Mouse (Mus musculus) embryonic facial prominence, embryonic 12.5 days (tissue): ENCODE results near the gene Prr12. TPM values are rescaled to one million over a fixed set of nuclear protein-coding genes. Genes with fewer than 3 reads are reported as not detected.
"Not testable (repeated sequence)": the region's sequence is repeated elsewhere in the genome, so short reads cannot be mapped to it uniquely, and the experiment has no call there.

Experiments used
- ATAC-seq: fragments of 200-750 bp; cut with Nextera tagmentation; 2 replicates; pipeline ENCODE4 v1.8.0; 2017; ENCODE audit not compliant: insufficient number of reproducible peaks, insufficient read depth, low FRiP score, low TSS enrichment
- H3K27ac ChIP-seq: fragments of 300-500 bp; sonication (generic); 2 replicates; pipeline ENCODE4 v1.5.1; 2016; ENCODE audit warnings: mild to moderate bottlenecking
- H3K27me3 ChIP-seq: fragments of 300-500 bp; sonication (generic); 2 replicates; pipeline ENCODE4 v1.6.1; 2016; ENCODE audit warnings: mild to moderate bottlenecking, moderate library complexity
- H3K36me3 ChIP-seq: fragments of 300-500 bp; sonication (generic); 2 replicates; pipeline ENCODE4 v1.6.1; 2016; ENCODE audit warnings: mild to moderate bottlenecking
- H3K4me1 ChIP-seq: fragments of 300-500 bp; sonication (generic); 2 replicates; pipeline ENCODE4 v1.6.1; 2016
- H3K4me2 ChIP-seq: fragments of 300-500 bp; sonication (generic); replicated peaks from 2 replicates; pipeline ENCODE4 v1.6.1; 2016; ENCODE audit warnings: mild to moderate bottlenecking, moderate library complexity
- H3K4me3 ChIP-seq: fragments of 300-500 bp; sonication (generic); 2 replicates; pipeline ENCODE4 v1.5.1; 2016; ENCODE audit warnings: mild to moderate bottlenecking
- H3K9ac ChIP-seq: fragments of 300-500 bp; sonication (generic); 2 replicates; pipeline ENCODE4 v1.6.1; 2016; ENCODE audit warnings: mild to moderate bottlenecking, moderate library complexity
- H3K9me3 ChIP-seq: fragments of 300-500 bp; sonication (generic); 2 replicates; pipeline ENCODE4 v1.6.1; 2016; ENCODE audit warnings: mild to moderate bottlenecking, moderate library complexity
- WGBS: fragments of 180-500 bp; shearing (Covaris S2); methylation state at CpG from one replicate; pipeline ENCODE4 v1.1.7; 2016; 5-methylcytosine and 5-hydroxymethylcytosine counted together
- polyA plus RNA-seq: library from polyadenylated mRNA; unstranded; fragments of >200 nt; fragmentation: Nextera tagmentation; extraction: Ambion mirVana; gene quantifications from 2 replicates; pipeline ENCODE4 v1.2.1, GENCODE M21; 2016

The Prr12 gene
- polyA plus RNA-seq, result 13.7 and 16.8 TPM in 2 replicates

GRCm38 (mm10) chr7:45052862-45053116, at the start of gene Prr12:
Gene Prr12, minus strand, starts transcription at chr7:45052881.
- WGBS, result 0% methylated on average over 2 of the region's 18 CpGs
- Histone ChIP-seq H3K9ac (peak within 1 kb of the TSS; percentile 94), H3K27me3 (no peaks in the 10 kb centered on the region), H3K4me3 (peak within 1 kb of the TSS; percentile 78), H3K36me3 (peaks cover 29% of the 10 kb centered on the region), H3K9me3 (no peaks in the 10 kb centered on the region), H3K27ac (peak within 1 kb of the TSS; percentile 100), H3K4me2 (peak within 1 kb of the TSS; percentile 88), H3K4me1 (peaks cover 20% of the 10 kb centered on the region; the same call in 1 of the 2 replicates)
- ATAC-seq, result no peak

- ATAC-seq, result no peak
- Histone ChIP-seq H3K4me2 (peak overlapping the region; percentile 36; the same call in 1 of the 2 replicates), H3K9me3 (no peaks in the 10 kb centered on the region), H3K27ac (no peak overlapping the region), H3K36me3 (no peaks in the 10 kb centered on the region), H3K27me3 (no peaks in the 10 kb centered on the region), H3K9ac (no peak overlapping the region), H3K4me3 (no peak overlapping the region), H3K4me1 (peaks cover 21% of the 10 kb centered on the region)
- WGBS, result 82% methylated on average over 11 of the region's 11 CpGs
Observed at GRCm38 (mm10) chr7:45102441-45102840, 49.8 kb upstream of the Prr12 start.

GRCm38 (mm10) chr7:45100046-45100445, 47.4 kb upstream of the Prr12 start:
- 90% methylated on average over 6 of the region's 6 CpGs for WGBS

GRCm38 (mm10) chr7:45098541-45099240, 46.0 kb upstream of the Prr12 start:
- H3K4me3 ChIP-seq, result no peak overlapping the region
- H3K27me3 ChIP-seq, result no peaks in the 10 kb centered on the region
- H3K27ac ChIP-seq, result no peak overlapping the region
- peaks cover 25% of the 10 kb centered on the region for H3K4me1 ChIP-seq
- no peaks in the 10 kb centered on the region for H3K9me3 ChIP-seq
- no peak overlapping the region for H3K4me2 ChIP-seq
- H3K9ac ChIP-seq, result no peak overlapping the region
- 87% methylated on average over 8 of the region's 8 CpGs for WGBS
- ATAC-seq, result no peak
- H3K36me3 ChIP-seq, result no peaks in the 10 kb centered on the region

More at GRCm38 (mm10) chr7:45100046-45100445, 47.4 kb upstream of the Prr12 start:
- Histone ChIP-seq H3K4me3 (no peak overlapping the region), H3K4me2 (no peak overlapping the region), H3K4me1 (peaks cover 21% of the 10 kb centered on the region), H3K9me3 (no peaks in the 10 kb centered on the region), H3K27ac (no peak overlapping the region), H3K27me3 (no peaks in the 10 kb centered on the region), H3K9ac (no peak overlapping the region), H3K36me3 (no peaks in the 10 kb centered on the region)
- ATAC-seq, result no peak

DNA sequence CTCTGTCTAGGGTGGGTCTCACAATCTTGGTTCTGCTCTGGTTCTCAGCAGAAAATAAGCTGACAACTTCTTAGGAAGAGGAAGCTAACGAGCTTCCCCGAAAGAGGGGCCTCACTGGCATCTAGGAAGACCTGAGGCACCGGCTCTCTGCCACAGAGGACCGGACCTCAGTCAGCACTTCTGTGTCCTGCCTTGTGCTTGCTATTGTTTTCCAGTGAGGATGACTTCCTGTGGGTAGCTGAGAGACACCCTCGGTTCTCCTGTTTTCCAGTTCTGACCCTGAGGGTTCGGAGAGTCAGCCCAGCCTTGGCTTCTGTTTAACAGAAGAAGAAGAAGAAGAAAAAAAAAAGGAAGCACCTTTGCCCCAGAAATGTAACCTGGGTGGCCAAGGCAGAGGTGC, 44.8 kb upstream of the Prr12 start:
- Histone ChIP-seq H3K4me1 (peaks cover 22% of the 10 kb centered on the region; the same call in 1 of the 2 replicates), H3K27ac (0 out of 2 replicates have a peak overlapping the region, but pooled peaks have one; percentile 11)
- ATAC-seq, result no peak

DNA sequence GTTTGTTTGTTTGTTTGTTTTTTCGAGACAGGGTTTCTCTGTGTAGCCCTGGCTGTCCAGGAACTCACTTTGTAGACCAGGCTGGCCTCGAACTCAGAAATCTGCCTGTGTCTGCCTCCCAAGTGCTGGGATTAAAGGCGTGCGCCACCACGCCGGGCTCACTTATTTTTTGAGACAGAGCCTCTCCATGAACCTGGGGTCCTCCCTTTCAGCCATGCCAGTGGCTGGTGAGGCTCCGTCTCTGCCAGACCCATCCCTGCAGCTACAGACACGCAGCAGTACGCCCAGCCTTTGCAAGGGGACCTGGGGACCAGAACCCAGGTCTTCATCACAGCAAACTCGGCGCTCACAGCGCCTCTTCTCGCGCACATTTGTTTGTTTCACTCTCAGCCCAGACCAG, 43.3 kb upstream of the Prr12 start:
- H3K4me3 ChIP-seq, H3K9ac ChIP-seq, H3K27ac ChIP-seq, H3K4me2 ChIP-seq, H3K9me3 ChIP-seq, H3K27me3 ChIP-seq, ATAC-seq, H3K36me3 ChIP-seq: not testable (repeated sequence)
- 93% methylated on average over 14 of the region's 14 CpGs for WGBS
- peaks cover 23% of the 10 kb centered on the region; the same call in 1 of the 2 replicates for H3K4me1 ChIP-seq

More for the DNA sequence above, 44.8 kb upstream of the Prr12 start:
- no peak overlapping the region for H3K4me3 ChIP-seq
- H3K4me2 ChIP-seq, result no peak overlapping the region
- H3K9ac ChIP-seq, result no peak overlapping the region
- H3K27me3 ChIP-seq, result no peaks in the 10 kb centered on the region
- WGBS, result 52% methylated on average over 6 of the region's 6 CpGs
- no peaks in the 10 kb centered on the region for H3K36me3 ChIP-seq
- H3K9me3 ChIP-seq, result no peaks in the 10 kb centered on the region

- H3K9me3 ChIP-seq, result no peaks in the 10 kb centered on the region
- no peaks in the 10 kb centered on the region for H3K36me3 ChIP-seq
- no peak overlapping the region for H3K9ac ChIP-seq
- no peak overlapping the region for H3K4me3 ChIP-seq
- no peaks in the 10 kb centered on the region for H3K27me3 ChIP-seq
- H3K27ac ChIP-seq, result 0 out of 2 replicates have a peak overlapping the region, but pooled peaks have one; percentile 88
- H3K4me2 ChIP-seq, result no peak overlapping the region
- H3K4me1 ChIP-seq, result peaks cover 28% of the 10 kb centered on the region; the same call in 1 of the 2 replicates
- WGBS, result 81% methylated on average over 6 of the region's 6 CpGs
- no peak for ATAC-seq
Observed at GRCm38 (mm10) chr7:45095367-45095766, 42.7 kb upstream of the Prr12 start.

- Histone ChIP-seq H3K4me2 (no peak overlapping the region; the same call in 1 of the 2 replicates), H3K4me3 (no peak overlapping the region), H3K9ac (no peak overlapping the region), H3K36me3 (0 out of 2 replicates have a peak, but pooled peaks cover 8% of the 10 kb centered on the region), H3K27me3 (no peaks in the 10 kb centered on the region), H3K9me3 (no peaks in the 10 kb centered on the region), H3K27ac (peak overlapping the region; percentile 88), H3K4me1 (peaks cover 34% of the 10 kb centered on the region; the same call in 1 of the 2 replicates)
- no peak for ATAC-seq
- WGBS, result 22% methylated on average over 7 of the region's 7 CpGs
Observed at GRCm38 (mm10) chr7:45094121-45094520, 41.4 kb upstream of the Prr12 start.

- Histone ChIP-seq H3K27ac (peak overlapping the region; percentile 88), H3K9me3 (no peaks in the 10 kb centered on the region), H3K9ac (no peak overlapping the region), H3K4me2 (peak overlapping the region; percentile 20), H3K4me3 (no peak overlapping the region), H3K4me1 (peaks cover 34% of the 10 kb centered on the region; the same call in 1 of the 2 replicates), H3K27me3 (no peaks in the 10 kb centered on the region), H3K36me3 (peaks cover 12% of the 10 kb centered on the region)
- no peak for ATAC-seq
- WGBS, result 30% methylated on average over 17 of the region's 18 CpGs
Observed at GRCm38 (mm10) chr7:45093516-45093905, 40.8 kb upstream of the Prr12 start.

DNA sequence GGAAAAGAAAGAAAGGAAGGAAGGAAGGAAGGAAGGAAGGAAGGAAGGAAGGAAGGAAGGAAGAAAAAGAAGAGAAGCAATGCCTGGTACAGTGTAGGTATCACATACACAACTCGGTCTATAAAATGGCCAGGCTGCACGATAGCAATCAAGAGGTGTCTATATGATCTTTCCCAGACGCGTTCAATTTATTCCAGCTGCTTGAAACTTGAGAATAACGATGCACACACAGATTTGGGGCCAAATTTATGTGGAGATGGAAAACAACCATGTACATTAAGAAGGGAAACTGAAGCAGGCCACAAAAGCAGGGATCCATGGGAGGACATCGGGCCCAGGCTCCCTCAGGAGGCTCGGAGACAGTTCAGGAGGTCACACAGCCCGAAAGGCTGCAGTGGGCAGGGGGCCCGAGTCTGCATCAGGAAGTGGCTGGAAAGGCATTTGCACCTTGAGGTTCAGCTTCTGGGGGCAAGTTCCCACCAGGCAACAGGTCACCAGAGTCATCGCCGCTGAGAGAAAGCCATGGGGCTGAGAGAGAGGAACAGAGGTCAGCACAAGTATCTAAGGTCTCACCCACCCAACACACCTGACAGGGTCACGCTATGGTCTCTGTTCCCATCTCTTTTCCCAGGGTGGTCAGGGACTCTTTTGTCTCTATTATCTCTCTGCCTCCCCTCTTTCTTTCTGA, 40.3 kb upstream of the Prr12 start:
- ATAC-seq, result no peak
- H3K4me2 ChIP-seq, result peak overlapping the region; percentile 20
- H3K9ac ChIP-seq, result no peak overlapping the region
- peak overlapping the region; percentile 88 for H3K27ac ChIP-seq
- 32% methylated on average over 12 of the region's 12 CpGs for WGBS
- peaks cover 18% of the 10 kb centered on the region for H3K36me3 ChIP-seq
- H3K4me1 ChIP-seq, result peaks cover 34% of the 10 kb centered on the region; the same call in 1 of the 2 replicates
- no peaks in the 10 kb centered on the region for H3K27me3 ChIP-seq
- H3K4me3 ChIP-seq, result no peak overlapping the region
- no peaks in the 10 kb centered on the region for H3K9me3 ChIP-seq

DNA sequence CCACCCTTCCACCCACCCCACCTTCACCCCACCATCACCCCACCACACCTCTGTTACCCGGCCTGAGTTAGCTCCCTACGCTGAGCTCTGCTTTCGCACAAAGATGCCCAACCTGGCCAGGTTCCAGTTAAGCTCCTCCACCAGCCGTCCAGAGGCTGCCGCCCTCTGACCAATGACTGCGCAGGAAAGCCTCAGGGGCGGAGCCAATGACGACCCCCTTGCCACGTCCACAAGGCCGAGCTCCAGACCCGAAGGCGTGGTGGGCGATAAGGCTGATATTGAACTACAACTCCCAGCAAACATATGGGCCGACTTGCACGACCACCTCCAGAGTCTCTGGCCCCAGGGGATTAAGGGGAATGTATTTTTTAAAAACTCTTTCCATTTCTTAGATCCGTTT, 39.4 kb upstream of the Prr12 start, which contains the start of gene Rcn3:
Gene Rcn3, minus strand, starts transcription at position 174 of the 400 bp plus-strand sequence.
- no peaks in the 10 kb centered on the region for H3K27me3 ChIP-seq
- peak within 1 kb of the TSS; percentile 68 for H3K4me3 ChIP-seq
- H3K9me3 ChIP-seq, result no peaks in the 10 kb centered on the region
- H3K4me1 ChIP-seq, result peaks cover 34% of the 10 kb centered on the region; the same call in 1 of the 2 replicates
- H3K4me2 ChIP-seq, result peak within 1 kb of the TSS; percentile 73
- peak within 1 kb of the TSS; percentile 93 for H3K27ac ChIP-seq
- peaks cover 27% of the 10 kb centered on the region for H3K36me3 ChIP-seq
- under 1% methylated on average over 16 of the region's 16 CpGs for WGBS
- H3K9ac ChIP-seq, result peak within 1 kb of the TSS; percentile 80
- ATAC-seq, result peak; percentile 86
